Mouse (Mus musculus) erythroid progenitor cell, adult 5-6 weeks (primary cell): ENCODE measurements around the gene Rsad1. TPM values are rescaled to one million over a fixed set of nuclear protein-coding genes. Genes with fewer than 3 reads are reported as not detected.
A peak's percentile ranks its signal among the peaks of the same experiment; 100 is the strongest.

Experiments
- ATAC-seq: replicated peaks from 2 replicates; pipeline ENCODE4 v1.8.0; 2016; ENCODE audit warnings: moderate number of reproducible peaks, mild to moderate bottlenecking, moderate TSS enrichment, inconsistent platforms; ENCODE audit not compliant: poor library complexity, low FRiP score, severe bottlenecking
- total RNA-seq, 2 experiments: library from RNA; stranded (forward) in 1 of 2; stranded (reverse) in 1 of 2; fragments of 150-400 nt in 1 of 2; fragments of 186-747, 209-891 nt in 1 of 2; gene quantifications; 2 replicates each; pipeline versions ENCODE4 v1.2.3 to v1.2.4; 2015 to 2017; ENCODE audit warnings: low replicate concordance in 2 of 2

The Rsad1 gene
- total RNA-seq, 2 experiments from 2014 or later, result 0.23 to 0.84 TPM

GRCm38 (mm10) chr11:94549691-94550441 lies 811 bp upstream of the Rsad1 start:
- no peak for ATAC-seq

GRCm38 (mm10) chr11:94548041-94548784 lies 842 bp downstream of the Rsad1 start:
- ATAC-seq, result peak; percentile 22; the same call in 1 of the 2 replicates

GRCm38 (mm10) chr11:94547271-94547670 lies 1.8 kb downstream of the Rsad1 start:
- ATAC-seq, result no peak

GRCm38 (mm10) chr11:94546381-94546780 lies 2.7 kb downstream of the Rsad1 start:
- no peak for ATAC-seq

GRCm38 (mm10) chr11:94544422-94544821 lies 4.6 kb downstream of the Rsad1 start:
- no peak for ATAC-seq

DNA sequence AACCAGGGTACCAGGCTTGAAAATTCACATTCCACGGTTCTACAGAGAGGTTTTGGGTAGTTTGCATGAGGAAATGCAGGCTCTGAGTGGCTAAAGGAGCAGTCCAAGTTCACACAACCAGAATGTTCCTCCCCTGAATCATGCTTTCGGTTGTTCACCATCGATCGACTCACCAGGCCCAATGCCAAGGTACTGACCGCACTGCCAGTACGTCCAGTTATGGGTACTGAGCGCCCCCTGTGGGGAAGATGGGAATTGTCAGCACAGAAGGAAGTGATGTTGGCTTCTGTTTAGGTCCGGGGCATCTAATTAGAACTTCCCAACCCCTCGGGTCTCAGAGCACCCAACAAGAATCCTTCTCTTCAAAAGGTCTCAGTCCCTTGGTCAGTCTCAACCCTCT lies 5.1 kb downstream of the Rsad1 start:
- no peak for ATAC-seq

- ATAC-seq, result no peak
Observed at GRCm38 (mm10) chr11:94543344-94543743, 5.7 kb downstream of the Rsad1 start.

GRCm38 (mm10) chr11:94542400-94542799 lies 6.7 kb downstream of the Rsad1 start:
- ATAC-seq, result no peak

DNA sequence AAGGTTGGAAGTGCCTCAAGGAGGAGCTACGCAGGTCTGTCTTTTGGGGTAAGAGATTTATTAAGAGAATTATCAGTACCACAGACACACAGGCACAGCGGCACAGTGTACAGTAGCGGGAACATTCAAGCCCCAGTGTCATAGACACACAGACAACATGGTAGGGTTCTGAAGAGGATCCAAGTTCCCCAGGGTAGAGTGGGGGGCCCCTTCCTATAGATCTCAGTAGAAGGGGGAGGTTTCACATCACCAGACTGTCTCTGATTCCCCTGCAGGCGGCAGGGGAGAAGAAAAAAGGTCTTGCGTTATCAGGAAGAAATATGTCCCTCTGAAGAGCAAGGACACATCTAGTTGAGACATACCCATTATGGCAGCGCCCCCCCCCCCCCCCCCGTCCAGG lies 9.3 kb downstream of the Rsad1 start:
- no peak for ATAC-seq

- ATAC-seq, result no peak
Observed at GRCm38 (mm10) chr11:94538733-94539292, 10.2 kb downstream of the Rsad1 start.

DNA sequence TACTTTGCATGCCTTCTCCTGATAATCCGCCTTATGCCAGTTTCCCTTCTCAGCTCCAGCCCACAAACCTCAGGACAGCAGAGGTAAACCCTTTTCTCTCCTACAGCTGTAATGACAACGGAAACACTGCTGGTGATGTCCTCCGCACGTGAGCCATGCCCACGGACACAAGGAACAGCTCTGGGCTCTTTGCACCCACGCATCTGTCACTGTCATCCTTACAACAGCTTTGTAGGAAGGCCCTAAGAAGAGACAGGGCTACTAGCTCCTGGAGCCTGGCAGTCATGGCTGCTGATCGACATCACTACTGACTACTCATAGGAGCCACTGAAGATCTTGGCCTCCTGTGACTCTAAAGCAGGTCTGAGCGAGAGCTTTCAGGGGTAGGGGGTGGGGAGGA lies 15.9 kb downstream of the Rsad1 start:
- no peak for ATAC-seq

DNA sequence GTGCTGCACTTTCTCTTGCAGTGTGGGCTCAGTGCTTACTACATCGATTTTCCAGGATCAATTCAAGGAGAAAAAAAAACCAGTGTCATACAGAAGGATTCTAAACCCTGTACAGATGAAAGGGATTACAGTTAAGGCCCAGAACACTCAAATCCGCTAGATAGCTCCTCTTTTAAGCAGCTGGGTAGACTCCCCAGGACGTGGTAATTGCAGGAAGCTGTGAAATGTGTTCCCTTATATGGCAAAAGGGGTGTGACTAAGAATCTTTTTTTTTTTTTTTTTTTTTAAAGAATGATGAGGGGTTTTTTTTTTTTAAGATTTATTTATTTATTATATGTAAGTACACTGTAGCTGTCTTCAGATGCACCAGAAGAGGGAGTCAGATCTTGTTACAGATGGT lies 20.2 kb downstream of the Rsad1 start:
- no peak for ATAC-seq

- ATAC-seq, result no peak
Observed at GRCm38 (mm10) chr11:94526171-94526879, 22.7 kb downstream of the Rsad1 start.

GRCm38 (mm10) chr11:94521219-94521843 lies 27.7 kb downstream of the Rsad1 start, which contains the start of gene Mycbpap:
Gene Mycbpap (minus strand): TSS chr11:94521742.
- no peak for ATAC-seq

DNA sequence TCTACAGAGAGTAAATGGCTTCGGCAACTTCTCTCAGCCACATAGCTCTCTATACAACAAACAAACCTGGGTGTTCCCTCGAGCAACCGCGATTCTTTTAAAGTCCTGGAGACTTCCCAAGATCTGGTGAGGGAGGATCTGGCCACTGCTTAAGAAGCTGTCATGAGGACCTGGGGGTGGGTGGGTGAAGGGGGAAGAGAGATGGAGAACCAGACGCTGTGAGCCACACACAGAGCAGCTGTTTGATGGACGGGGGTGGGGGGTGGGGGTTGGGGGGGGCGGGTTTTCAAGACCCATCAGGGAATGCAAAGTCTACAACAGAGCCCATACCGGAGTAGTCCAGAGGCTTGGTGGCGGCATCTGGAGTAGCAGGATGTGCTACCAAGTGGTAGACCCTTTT lies 35.6 kb downstream of the Rsad1 start:
- no peak for ATAC-seq

DNA sequence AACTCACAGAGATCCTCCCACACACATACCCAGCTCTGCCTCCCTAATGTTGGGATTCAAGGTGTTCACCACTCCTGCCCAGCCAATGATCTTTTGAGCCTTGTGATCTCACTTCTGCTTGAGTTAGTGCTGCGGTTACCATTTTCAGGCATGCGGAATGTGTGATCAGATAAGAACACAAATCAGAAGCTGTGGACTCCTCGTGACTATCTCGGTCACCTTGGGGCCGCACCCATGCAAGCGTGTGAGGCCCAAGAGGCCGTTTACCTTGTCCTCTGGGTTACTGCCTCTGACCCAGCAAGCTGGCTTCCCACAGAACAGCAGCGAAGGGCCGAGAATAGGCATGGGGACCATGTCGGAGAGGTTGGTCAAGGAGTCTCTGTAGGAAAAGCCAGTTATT lies 40.1 kb downstream of the Rsad1 start:
- ATAC-seq, result no peak

- ATAC-seq, result no peak
Observed at GRCm38 (mm10) chr11:94501482-94501881, 47.6 kb downstream of the Rsad1 start.

DNA sequence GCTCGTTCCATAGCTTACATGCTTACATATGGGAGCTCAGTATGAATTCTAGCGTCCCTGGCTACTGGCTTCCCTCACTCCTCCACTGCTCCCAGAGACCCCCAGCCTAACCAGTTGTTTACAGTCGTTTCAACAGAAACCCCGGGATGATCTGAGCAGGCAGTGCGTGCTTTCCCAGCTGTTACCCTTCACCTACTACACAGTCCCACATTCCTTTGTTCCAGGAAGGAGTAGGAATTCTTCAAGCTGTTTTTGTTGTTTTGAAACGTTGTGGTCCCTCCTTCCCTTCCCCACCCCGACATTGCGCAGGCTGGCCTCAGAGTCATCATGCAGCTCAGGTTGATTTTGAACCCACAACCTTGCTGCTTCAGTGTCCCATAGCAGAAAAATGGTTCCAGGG lies 48.7 kb downstream of the Rsad1 start:
- ATAC-seq, result no peak

GRCm38 (mm10) chr11:94499661-94500152 lies 49.3 kb downstream of the Rsad1 start, which contains the start of gene Epn3:
Gene Epn3 (minus strand): TSS chr11:94499974.
- 0 out of 2 replicates have a peak, but pooled peaks have one; percentile 20 for ATAC-seq

DNA sequence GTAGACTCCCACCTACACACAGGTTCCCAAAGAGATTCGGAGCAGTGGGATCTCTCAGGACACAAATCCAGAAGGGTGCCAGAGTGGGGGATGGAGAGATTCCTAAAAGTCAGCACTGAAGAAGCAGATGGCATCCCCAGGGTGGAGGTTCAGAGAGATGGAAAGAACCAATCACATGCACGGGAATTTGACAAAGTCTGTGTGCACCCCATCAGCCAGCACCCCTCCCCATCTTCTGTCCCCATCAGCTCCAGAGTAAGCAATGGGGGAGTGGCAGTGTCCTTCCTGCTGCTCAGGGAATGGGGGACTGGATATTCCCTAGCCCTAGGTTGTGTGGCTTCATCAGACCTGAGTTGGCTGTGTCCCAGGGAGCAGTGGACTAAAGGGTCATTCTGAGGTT lies 50.0 kb downstream of the Rsad1 start:
- ATAC-seq, result no peak
